Mouse (Mus musculus): ENCODE measurements at regions not wholly inside any gene's neighbourhood (a gene's known extent, or its start where the extent isn't known, plus 50 kb on each side); places are given as distances from the start of the nearest gene placed in this dataset.
"Not testable (repeated sequence)": the region's sequence is repeated elsewhere in the genome, so short reads cannot be mapped to it uniquely, and the experiment has no call there.

DNA sequence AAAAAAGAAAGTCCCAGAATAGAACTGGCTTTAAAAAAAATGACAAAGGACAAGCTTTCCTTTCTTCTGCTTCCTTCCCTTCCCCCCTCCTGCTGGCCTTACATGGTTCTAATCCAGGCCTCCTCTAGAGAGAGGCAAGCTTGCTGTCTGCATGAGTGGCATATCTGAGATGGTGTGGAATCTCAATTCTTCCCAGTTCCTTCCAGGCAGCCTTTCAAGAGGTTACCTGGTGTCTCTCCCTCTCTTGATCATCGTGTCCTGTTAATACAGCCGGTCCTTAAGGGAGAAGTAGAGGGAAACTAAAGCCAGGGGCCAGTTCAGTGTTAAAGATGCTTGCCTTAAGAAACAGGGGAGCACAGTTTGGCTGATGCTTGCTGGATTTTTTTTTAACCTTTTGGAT is 607.1 kb upstream of the Clint1 start:
- DNase-seq = no peak

- no peak for DNase-seq
These were observed 595.8 kb upstream of the Clint1 start for GRCm38 (mm10) chr11:45256019-45256418.

GRCm38 (mm10) chr11:45262198-45262597 is 589.7 kb upstream of the Clint1 start:
- DNase-seq = no peak

- DNase-seq = peak; percentile 24
These were observed 587.9 kb upstream of the Clint1 start for GRCm38 (mm10) chr11:45264001-45264400.

GRCm38 (mm10) chr11:45265171-45265988 is 586.5 kb upstream of the Clint1 start:
- peak; percentile 17 for DNase-seq

GRCm38 (mm10) chr11:45265989-45266302 is 585.9 kb upstream of the Clint1 start:
- no peak for DNase-seq

- no peak for DNase-seq
These were observed 582.6 kb upstream of the Clint1 start for GRCm38 (mm10) chr11:45269215-45269614.

DNA sequence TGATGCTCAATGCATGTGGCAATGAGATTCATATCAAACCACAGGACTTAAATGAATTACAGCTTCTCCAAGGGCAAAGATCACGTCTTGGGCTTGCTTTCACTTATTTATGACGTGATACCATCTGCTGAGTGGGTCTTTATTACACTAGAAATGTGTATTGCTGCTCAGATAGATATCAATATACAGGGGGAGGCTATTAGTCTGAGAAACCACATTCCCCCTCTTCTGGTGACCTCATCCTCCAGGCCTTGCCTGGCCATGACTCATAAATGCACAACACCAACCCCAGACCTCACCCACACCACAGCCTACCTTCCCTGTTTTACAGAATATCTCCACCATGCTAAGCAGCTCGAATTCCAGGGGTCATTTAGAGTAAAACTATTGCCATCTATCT is 580.6 kb upstream of the Clint1 start:
- no peak for DNase-seq

GRCm38 (mm10) chr11:45274446-45275119 is 577.3 kb upstream of the Clint1 start:
- DNase-seq = no peak

- DNase-seq = peak; percentile 27
These were observed 576.7 kb upstream of the Clint1 start for GRCm38 (mm10) chr11:45275170-45275569.

DNA sequence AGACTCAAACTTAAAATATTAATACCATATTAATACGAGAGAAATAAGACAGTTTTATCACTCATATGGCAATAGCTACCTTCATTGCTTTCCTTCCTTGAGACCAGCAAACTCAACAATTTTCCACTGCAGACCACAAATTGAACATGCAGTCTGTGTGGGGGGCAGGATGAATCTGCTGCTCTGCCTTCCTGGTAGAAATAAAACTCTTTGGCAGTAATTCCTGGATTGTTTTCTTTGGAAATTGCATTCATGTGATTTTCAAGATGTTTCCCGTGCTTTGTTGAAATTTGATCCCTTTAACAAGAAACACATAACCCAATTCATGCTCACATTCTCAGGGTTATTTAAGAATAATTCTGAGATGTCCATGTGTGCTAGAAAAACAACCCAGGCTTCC is 555.1 kb upstream of the Clint1 start:
- no peak for DNase-seq

DNA sequence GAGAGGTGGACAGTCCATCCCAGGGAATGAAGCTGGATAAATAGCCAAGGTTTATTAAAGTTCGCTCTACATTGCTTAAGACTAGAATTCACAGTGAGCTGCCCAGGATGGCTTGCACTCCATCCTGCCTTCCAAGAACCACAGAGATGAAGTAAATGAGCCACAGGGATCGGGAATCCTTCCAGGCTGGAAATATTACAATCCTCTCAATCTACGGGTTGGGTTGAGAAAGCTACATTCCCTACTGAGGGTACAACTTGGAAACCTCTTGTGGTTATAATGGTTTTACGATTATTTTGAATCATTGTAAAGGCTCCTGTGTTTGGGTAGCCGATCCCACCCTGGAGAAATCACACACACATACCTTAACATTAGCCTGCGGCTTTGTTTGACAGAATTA is 539.9 kb upstream of the Clint1 start:
- no peak for DNase-seq

- no peak for DNase-seq
These were observed 528.1 kb upstream of the Clint1 start for GRCm38 (mm10) chr11:45323766-45324165.

- DNase-seq = no peak
These were observed 521.5 kb upstream of the Clint1 start for GRCm38 (mm10) chr11:45330319-45330718.

GRCm38 (mm10) chr11:45333756-45334155 is 518.1 kb upstream of the Clint1 start:
- no peak for DNase-seq

- no peak for DNase-seq
These were observed 502.5 kb upstream of the Clint1 start for GRCm38 (mm10) chr11:45349331-45349730.

DNA sequence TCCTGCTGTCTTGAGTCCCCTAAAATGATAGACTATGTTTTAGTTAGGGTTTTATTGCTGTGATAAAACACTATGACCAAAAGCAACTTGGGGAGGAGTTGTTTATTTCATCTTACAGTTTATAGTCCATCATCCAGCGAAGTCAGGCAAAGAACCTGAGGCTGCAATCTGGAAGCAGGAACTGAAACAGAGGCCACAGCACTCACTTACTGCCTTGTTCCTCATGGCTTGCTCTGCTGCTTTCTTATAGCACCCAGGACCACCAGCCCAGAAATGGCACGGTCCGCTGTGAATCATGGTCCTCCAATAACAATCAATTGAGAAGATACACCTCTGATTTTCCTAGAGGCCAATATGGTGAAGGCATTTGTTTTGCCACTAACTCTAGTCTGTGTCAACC is 486.5 kb upstream of the Clint1 start:
- no peak for DNase-seq

GRCm38 (mm10) chr11:45389243-45390146 is 462.4 kb upstream of the Clint1 start:
- no peak for DNase-seq

- DNase-seq = peak; percentile 11
These were observed 455.8 kb upstream of the Clint1 start for GRCm38 (mm10) chr11:45396009-45396408.

DNA sequence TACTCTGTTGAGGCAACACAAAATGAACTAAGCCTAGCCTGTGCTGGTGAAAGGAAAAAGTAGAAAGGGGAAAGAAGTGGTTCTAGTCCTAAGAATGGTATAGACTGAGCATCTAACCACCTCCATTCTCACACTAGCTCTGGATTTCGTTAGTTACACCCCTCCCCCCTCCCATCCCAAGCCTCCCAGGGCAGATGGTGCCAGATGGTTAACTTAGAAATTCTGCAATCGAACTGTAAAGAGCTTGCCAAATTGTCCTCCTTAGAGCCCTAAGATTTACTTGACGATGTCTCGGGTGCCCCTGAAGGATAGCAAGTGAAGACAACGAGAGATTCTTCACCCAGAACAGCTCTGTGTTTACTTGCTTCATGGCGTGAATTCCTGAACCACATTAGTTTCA is 453.7 kb upstream of the Clint1 start:
- no peak for DNase-seq

GRCm38 (mm10) chr11:45404377-45405029 is 447.3 kb upstream of the Clint1 start:
- no peak for DNase-seq

- not testable (repeated sequence) for DNase-seq
These were observed 427.8 kb upstream of the Clint1 start for GRCm38 (mm10) chr11:45424066-45424465.
